Mouse (Mus musculus): ENCODE measurements around the gene Gabrr3.

Gene Gabrr3

DNA sequence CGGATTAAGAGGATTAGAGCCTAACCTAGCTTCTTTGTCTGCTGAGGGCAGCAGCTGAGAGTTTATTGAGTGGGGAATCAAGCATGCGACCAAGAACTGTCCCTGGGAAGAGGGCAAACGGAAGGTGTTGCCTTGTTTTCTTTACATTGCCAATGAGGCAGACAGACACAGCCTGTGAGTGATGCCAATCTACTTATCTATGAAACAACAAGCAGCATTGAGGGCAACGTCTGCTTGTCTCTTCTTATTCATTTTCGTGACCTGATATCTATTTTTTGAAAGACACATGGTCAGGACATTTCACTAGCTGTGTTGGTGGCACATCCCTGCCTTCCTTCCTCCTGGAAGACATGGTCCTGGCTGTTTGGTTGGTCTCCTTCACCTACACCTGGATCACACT, at the start of gene Gabrr3:
Gene Gabrr3 (plus strand): TSS at position 301 of the 400 bp plus-strand sequence.
- H3K27me3 ChIP-seq (ENCODE audit: control insufficient read depth, insufficient read depth, low read length, poor library complexity, severe bottlenecking): no peaks in the 10 kb centered on the region
- no peak for DNase-seq (ENCODE audit: low read depth, low spot score)
- H3K36me3 ChIP-seq (ENCODE audit: control insufficient read depth, insufficient read depth, low read length, poor library complexity, severe bottlenecking): no peaks in the 10 kb centered on the region

DNA sequence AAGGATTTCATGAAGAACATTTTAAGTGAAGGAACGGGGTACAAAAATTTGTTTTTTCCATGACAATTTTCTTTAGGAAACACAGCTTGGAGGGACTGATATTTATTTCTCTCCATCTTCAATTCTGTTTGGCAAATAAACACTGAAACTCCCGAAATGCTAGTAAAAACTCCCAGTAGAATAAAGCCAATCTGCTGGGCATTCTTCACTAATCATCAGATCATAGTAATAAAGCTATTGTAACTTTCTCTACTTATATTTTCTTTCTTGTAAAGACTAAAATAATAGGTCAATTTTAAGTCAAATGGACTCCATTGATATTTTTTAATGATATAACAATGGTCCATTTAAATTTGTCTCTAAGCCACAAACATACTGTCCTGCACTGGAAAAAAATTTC, 43.2 kb upstream of the Gabrr3 start, which contains the start of gene Olfr209:
Gene Olfr209 (minus strand): TSS at position 101 of the 400 bp plus-strand sequence.
- DNase-seq (ENCODE audit: low read depth, low spot score): no peak
- Histone ChIP-seq H3K27me3 (ENCODE audit: control insufficient read depth, insufficient read depth, low read length, poor library complexity, severe bottlenecking) (no peaks in the 10 kb centered on the region), H3K36me3 (ENCODE audit: control insufficient read depth, insufficient read depth, low read length, poor library complexity, severe bottlenecking) (no peaks in the 10 kb centered on the region)

DNA sequence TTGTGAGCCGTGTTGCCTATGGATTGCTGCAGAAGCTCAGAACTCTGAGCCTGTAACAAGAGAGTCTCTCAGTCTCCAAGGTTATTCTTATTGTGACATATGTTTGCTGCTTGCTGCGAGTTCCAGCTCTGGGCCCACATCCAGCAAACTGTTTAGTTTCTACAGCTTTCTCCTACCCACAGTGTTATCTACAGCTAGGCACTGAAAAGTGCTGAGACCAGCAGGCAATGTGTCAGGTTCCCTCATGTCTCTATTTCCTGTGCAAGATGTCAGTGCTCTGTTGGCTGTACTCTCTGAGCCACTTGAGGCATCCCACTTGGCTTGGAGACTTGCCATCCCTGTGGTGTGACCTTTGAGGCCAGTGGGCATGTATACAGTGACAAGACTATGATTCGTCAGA, 13.8 kb upstream of the Gabrr3 start:
- DNase-seq (ENCODE audit: low read depth, low spot score): no peak

DNA sequence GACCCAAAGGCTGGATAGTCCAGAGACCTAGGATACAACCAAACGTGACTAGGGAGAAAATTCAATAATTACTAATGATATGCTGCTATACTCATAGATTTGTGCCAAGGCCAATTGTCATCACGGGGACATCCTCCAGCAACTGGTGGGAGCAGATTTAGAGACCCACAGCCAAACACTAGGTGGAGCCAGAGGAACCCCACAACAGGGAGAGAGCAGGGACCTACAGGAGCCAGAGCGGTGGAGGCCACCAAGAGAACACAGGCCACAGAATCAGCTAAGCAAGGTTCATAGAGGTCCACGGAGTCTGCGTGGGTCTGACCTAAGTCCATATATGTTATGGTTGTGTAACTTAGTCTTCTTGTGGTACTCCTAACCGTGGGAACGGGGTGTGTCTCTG, 6.0 kb upstream of the Gabrr3 start:
- Histone ChIP-seq H3K27me3 (ENCODE audit: control insufficient read depth, insufficient read depth, low read length, poor library complexity, severe bottlenecking) (no peaks in the 10 kb centered on the region), H3K36me3 (ENCODE audit: control insufficient read depth, insufficient read depth, low read length, poor library complexity, severe bottlenecking) (no peaks in the 10 kb centered on the region)
- DNase-seq (ENCODE audit: low read depth, low spot score): peak; percentile 18

More for the DNA sequence above, 13.8 kb upstream of the Gabrr3 start:
- Histone ChIP-seq H3K27me3 (ENCODE audit: control insufficient read depth, insufficient read depth, low read length, poor library complexity, severe bottlenecking) (no peaks in the 10 kb centered on the region), H3K36me3 (ENCODE audit: control insufficient read depth, insufficient read depth, low read length, poor library complexity, severe bottlenecking) (no peaks in the 10 kb centered on the region)

DNA sequence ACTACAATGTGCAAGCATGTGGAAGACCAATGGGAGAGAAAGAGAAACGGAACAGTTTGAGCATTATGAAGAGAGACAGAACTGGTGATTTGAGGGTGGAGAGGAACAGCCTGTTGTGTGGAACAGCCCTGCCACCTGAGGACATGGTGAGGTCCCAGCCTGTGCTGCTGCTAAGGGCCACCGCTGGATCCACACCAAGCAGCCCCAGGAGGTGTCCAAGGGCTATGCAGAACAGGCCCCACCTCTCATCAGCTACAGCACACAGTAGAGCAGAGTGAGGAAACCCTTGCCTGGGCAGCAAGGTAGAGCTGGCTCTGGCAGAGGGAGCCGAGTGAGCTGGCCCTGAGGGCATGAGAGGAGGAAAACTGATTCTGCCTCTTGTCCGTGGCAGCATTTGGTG, 5.1 kb upstream of the Gabrr3 start:
- DNase-seq (ENCODE audit: low read depth, low spot score): no peak
- H3K27me3 ChIP-seq (ENCODE audit: control insufficient read depth, insufficient read depth, low read length, poor library complexity, severe bottlenecking): no peaks in the 10 kb centered on the region
- no peaks in the 10 kb centered on the region for H3K36me3 ChIP-seq (ENCODE audit: control insufficient read depth, insufficient read depth, low read length, poor library complexity, severe bottlenecking)

DNA sequence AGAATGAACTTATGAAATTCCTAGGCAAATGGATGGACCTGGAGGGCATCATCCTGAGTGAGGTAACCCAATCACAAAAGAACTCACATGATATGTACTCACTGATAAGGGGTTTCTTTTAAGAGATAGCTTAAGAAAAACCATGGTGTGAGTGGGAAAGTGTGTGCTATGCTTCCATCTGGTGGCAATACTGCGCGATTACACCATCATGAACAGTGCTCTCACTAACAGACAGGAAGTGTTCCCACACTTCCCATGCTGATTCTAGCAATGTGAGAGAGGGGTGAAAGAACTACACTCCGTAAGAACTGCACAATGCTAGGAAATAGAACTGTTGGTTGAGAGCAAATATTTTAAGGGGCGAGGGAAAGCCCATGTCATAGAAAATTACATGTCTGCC, 3.4 kb upstream of the Gabrr3 start:
- H3K36me3 ChIP-seq (ENCODE audit: control insufficient read depth, insufficient read depth, low read length, poor library complexity, severe bottlenecking): no peaks in the 10 kb centered on the region
- DNase-seq (ENCODE audit: low read depth, low spot score): peak; percentile 44
- no peaks in the 10 kb centered on the region for H3K27me3 ChIP-seq (ENCODE audit: control insufficient read depth, insufficient read depth, low read length, poor library complexity, severe bottlenecking)

DNA sequence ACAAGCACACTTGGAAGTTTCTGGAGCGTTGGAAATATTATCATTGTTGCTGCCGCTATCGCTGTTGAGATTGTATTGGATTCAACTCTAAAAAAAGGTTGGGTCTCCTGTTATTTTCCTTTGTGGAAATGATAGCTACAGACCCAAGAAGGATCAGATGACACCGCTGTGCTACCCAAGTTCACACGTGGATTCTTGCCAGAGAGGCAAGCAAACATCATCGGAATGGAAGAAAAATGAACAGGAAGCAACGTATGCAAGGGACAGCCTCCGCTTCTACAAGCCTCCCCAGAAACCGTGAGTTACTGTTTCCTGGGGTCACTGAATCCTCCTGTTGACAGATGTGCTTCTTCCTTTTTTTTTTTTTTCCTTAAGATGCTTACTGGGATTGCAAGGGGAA, 2.3 kb upstream of the Gabrr3 start:
- no peak for DNase-seq (ENCODE audit: low read depth, low spot score)
- Histone ChIP-seq H3K36me3 (ENCODE audit: control insufficient read depth, insufficient read depth, low read length, poor library complexity, severe bottlenecking) (no peaks in the 10 kb centered on the region), H3K27me3 (ENCODE audit: control insufficient read depth, insufficient read depth, low read length, poor library complexity, severe bottlenecking) (no peaks in the 10 kb centered on the region)

DNA sequence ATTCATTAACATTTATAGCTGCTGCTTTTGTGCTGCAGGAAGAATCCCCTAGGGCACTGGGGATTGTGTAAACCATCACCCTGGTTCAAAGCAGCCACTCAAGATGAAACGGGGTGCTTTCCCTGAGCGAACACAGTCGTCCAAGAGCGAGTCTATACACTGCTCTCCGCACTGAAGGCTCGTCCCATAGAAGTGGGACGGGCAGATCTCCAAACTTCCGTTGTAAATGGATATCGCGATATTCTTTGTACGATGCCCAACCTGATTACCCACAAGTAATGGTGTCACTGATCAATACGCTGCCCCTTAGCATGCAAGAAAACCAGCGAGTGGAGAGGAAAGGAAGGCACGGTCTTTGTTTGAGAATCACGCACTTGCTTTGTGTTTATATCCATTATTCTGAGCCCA, 2.2 kb downstream of the Gabrr3 start:
- Histone ChIP-seq H3K27me3 (ENCODE audit: control insufficient read depth, insufficient read depth, low read length, poor library complexity, severe bottlenecking) (no peaks in the 10 kb centered on the region), H3K36me3 (ENCODE audit: control insufficient read depth, insufficient read depth, low read length, poor library complexity, severe bottlenecking) (no peaks in the 10 kb centered on the region)
- no peak for DNase-seq (ENCODE audit: low read depth, low spot score)

DNA sequence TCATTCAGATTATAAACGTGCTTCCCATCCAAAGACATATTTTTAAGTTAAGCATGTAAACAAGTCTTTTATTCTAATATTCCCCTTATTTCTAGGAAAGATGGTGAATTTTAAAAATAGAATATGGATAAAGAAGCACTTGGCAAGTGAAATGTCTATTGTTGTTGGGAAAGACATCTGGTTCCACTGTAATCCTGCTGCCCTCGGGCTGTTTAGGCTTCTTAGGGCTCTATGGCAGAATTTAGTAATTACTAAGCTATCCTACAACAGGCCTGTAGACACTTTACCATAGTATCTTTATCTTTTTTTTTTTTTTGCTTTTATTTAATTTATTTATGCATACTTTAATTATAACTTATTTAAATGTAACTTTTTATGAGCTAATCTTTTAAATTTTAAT, 2.7 kb downstream of the Gabrr3 start:
- Histone ChIP-seq H3K36me3 (ENCODE audit: control insufficient read depth, insufficient read depth, low read length, poor library complexity, severe bottlenecking) (no peaks in the 10 kb centered on the region), H3K27me3 (ENCODE audit: control insufficient read depth, insufficient read depth, low read length, poor library complexity, severe bottlenecking) (no peaks in the 10 kb centered on the region)
- DNase-seq (ENCODE audit: low read depth, low spot score): no peak

DNA sequence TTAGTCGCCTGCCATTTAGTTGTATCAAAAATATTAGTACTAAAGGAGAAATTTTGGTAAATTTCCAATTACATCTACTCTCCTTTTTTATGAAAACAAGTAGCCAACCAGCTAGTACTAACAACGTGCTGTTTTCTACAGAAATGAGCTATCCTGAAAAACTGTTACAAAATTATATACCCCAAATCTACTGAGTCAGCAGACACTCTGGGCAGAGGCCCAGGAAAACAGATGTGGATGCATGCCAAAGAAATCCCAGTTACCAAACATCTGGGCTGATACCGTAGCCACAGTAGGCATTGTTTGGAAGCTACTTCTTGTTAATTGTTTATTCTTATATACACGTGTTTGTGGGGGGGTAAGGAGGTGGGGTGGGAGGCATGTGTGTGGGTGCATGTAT, 6.3 kb downstream of the Gabrr3 start:
- no peaks in the 10 kb centered on the region for H3K27me3 ChIP-seq (ENCODE audit: control insufficient read depth, insufficient read depth, low read length, poor library complexity, severe bottlenecking)
- H3K36me3 ChIP-seq (ENCODE audit: control insufficient read depth, insufficient read depth, low read length, poor library complexity, severe bottlenecking): no peaks in the 10 kb centered on the region
- DNase-seq (ENCODE audit: low read depth, low spot score): no peak

DNA sequence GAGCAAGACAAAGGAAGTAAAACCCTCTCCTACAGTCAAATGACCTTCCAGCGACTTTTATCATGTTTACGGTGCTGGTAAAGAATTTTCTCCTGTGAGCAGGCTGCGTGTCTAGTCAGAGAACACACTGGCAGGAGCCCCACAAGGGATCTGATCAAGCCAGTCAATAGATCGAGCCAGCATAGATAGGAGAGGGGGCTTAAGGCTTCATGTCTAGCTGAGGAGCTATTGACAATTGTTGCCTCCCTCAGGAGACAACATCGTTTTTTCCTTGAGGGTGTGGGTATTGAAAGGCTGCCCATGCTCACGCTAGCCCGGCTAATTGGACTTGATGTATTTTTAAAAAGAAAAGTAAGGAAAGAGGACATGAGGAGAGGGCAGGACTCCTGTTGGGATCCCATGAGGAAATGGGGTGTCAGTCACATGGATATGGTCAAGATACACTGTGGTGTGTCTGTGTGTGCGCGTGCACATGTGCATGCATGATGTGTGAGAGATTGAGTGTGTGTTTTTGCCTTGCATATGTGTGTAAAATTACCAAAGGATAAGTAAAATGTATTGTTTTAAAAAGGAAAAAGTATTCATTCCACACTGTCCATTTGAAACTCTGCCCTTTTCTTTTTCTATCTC, 13.2 kb downstream of the Gabrr3 start:
- no peaks in the 10 kb centered on the region for H3K27me3 ChIP-seq (ENCODE audit: control insufficient read depth, insufficient read depth, low read length, poor library complexity, severe bottlenecking)
- no peak for DNase-seq (ENCODE audit: low read depth, low spot score)
- no peaks in the 10 kb centered on the region for H3K36me3 ChIP-seq (ENCODE audit: control insufficient read depth, insufficient read depth, low read length, poor library complexity, severe bottlenecking)

DNA sequence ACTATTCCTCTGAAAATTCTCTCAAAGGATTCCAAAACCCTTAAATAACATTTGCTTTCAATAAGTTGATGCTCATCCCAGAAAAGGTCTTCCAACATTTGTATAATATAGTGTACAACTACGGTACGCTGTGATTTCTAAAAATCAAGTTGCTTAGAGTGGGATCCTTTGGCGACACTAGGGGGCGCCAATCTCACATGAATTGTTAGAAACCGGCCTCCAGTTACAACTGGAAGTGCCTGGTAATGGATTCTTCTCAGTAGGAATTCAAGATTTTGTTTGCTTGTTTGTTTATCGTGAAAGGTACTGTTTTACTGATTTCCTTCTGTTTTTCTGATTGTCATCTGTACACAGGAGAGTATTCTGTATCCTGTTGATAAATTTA, 13.7 kb downstream of the Gabrr3 start:
- DNase-seq (ENCODE audit: low read depth, low spot score): peak; percentile 82
- Histone ChIP-seq H3K27me3 (ENCODE audit: control insufficient read depth, insufficient read depth, low read length, poor library complexity, severe bottlenecking) (no peaks in the 10 kb centered on the region), H3K36me3 (ENCODE audit: control insufficient read depth, insufficient read depth, low read length, poor library complexity, severe bottlenecking) (no peaks in the 10 kb centered on the region)

DNA sequence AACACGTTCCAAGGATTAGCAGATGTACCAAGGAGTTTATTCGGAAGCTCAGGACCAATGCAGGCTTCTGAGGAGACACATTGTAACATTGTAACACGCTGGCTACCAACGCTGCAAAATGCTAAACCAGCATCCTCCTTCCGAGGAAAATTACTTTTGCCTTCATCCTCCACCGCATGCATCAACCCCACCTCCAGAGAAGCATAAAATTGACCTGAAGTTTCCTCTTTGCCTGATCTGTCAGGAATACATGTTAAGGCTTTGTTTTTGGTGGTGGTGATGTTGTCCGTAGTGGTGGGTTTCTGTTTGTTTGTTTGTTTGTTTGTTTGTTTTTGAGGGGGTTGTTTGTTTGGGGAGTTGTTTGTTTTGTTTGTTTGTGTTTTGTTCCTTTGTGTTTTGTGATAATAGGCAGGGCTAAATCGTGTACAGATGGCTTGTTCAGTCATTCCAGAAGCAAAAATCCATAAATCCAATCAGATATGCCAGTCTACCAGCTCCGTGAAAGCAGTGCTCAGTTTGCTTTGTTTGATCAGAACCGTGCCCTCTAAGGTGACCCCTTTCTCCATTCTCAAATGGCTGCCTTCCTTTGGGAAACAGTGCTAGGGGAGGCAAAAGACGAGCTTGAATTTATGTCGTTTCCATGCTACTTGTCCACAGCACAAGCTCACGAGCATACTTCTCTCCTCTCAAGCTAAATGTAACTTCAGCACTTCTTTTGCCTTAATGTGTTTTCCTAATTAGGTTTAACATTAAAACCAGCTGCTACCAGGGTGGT, 14.6 kb downstream of the Gabrr3 start:
- DNase-seq (ENCODE audit: low read depth, low spot score): no peak
- H3K27me3 ChIP-seq (ENCODE audit: control insufficient read depth, insufficient read depth, low read length, poor library complexity, severe bottlenecking): no peaks in the 10 kb centered on the region
- H3K36me3 ChIP-seq (ENCODE audit: control insufficient read depth, insufficient read depth, low read length, poor library complexity, severe bottlenecking): no peaks in the 10 kb centered on the region

DNA sequence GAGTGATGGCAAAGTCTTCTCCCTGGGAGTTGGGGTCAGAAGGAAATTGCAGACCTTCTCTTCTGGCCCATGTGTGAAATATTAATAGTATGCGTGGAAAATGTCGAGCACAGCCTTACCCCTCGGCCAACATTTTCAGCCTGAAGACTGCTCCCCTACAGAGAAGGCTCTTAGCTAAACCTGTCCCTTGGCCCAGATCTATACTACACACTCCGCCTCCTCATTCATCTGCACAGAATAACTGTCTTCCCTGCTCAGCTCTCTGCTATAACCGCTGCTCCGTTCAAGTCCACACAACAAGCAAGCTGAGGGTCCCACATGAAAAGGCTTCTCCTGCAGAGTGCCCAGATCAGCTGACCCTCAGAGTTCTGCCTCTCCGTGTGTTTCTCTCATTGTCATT, 20.8 kb downstream of the Gabrr3 start:
- Histone ChIP-seq H3K27me3 (ENCODE audit: control insufficient read depth, insufficient read depth, low read length, poor library complexity, severe bottlenecking) (no peaks in the 10 kb centered on the region), H3K36me3 (ENCODE audit: control insufficient read depth, insufficient read depth, low read length, poor library complexity, severe bottlenecking) (no peaks in the 10 kb centered on the region)
- no peak for DNase-seq (ENCODE audit: low read depth, low spot score)

DNA sequence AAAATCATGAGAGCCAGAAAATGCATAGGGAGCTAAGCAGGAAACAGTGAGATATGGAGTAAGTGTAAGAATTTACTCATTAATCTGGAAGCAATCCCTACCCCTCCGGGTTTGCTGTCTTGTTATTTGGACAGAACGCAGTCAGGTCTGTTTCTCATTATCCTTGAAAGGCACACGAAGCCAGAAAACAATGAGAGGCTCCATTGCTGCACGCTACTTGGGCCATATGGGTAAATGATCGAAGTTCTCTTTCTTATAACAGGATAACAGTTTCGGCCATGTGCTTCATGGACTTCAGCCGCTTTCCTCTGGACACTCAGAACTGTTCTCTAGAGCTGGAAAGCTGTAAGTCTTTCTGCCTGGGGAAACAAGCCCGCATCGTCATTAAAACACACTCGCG, 26.0 kb downstream of the Gabrr3 start:
- DNase-seq (ENCODE audit: low read depth, low spot score): no peak
- Histone ChIP-seq H3K36me3 (ENCODE audit: control insufficient read depth, insufficient read depth, low read length, poor library complexity, severe bottlenecking) (no peaks in the 10 kb centered on the region), H3K27me3 (ENCODE audit: control insufficient read depth, insufficient read depth, low read length, poor library complexity, severe bottlenecking) (no peaks in the 10 kb centered on the region)
